Mouse (Mus musculus): ENCODE measurements around the gene Irak1bp1. TPM values are rescaled to one million over a fixed set of nuclear protein-coding genes. Genes with fewer than 3 reads are reported as not detected.
A peak's percentile ranks its signal among the peaks of the same experiment; 100 is the strongest.

Irak1bp1 gene
- polyA plus RNA-seq, 2 experiments = 0.65 to 0.91 TPM

DNA sequence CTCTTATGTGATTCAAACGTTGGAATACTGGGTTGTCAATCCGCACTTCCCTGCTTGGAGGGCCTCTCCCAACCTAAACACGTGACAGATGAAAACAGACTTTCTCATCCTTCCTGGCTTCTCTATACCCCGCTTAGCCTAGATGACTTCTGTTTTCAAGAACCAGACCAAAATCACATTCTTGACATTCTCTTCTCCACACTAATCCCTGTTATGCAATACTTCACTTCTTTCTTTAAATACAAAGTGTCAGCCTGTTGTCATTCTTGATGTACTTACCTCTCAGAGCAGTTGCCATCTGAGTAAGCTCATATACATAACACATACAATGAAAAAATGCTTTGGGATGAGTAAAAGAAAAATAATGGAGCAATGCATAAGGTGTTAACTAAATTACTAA is 2.6 kb downstream of the Irak1bp1 start:
- Histone ChIP-seq H3K36me3 (replicated peaks; ENCODE audit: control insufficient read depth, insufficient read depth, low read depth) (no peaks in the 10 kb centered on the region), H3K27me3 (ENCODE audit: control insufficient read depth, insufficient read depth, low read length) (no peaks in the 10 kb centered on the region), H3K9ac (replicated peaks) (no peak overlapping the region), H3K27ac (no peak overlapping the region), H3K9me3 (ENCODE audit: control insufficient read depth, low read length) (no peaks in the 10 kb centered on the region), H3K4me3 (ENCODE audit: insufficient read depth in 1 of 2, low read depth in 2 of 2, low read length in 2 of 2) (no peak overlapping the region), H3K4me2 (ENCODE audit: low read depth) (no peak overlapping the region), H3K4me1 (replicated peaks; ENCODE audit: control insufficient read depth in 2 of 2, insufficient read depth in 2 of 2, low read length in 1 of 2) (0 out of 4 replicates have a peak, but pooled peaks cover 0 to 2% of the 10 kb centered on the region in 2 experiments)
- WGBS (ENCODE audit: insufficient replicate concordance) = 57% methylated on average over 4 of the region's 4 CpGs
- ATAC-seq (ENCODE audit: insufficient read depth) = no peak
- TF ChIP-seq CTCF (IDR thresholded peaks at IDR 0.05; ENCODE audit: low read depth) = no peak
- TF ChIP-seq EP300 (IDR thresholded peaks at IDR 0.05; ENCODE audit: low read depth) = no peak
- no peak for DNase-seq (ENCODE audit: low read depth in 3 of 3, low spot score in 3 of 3)

DNA sequence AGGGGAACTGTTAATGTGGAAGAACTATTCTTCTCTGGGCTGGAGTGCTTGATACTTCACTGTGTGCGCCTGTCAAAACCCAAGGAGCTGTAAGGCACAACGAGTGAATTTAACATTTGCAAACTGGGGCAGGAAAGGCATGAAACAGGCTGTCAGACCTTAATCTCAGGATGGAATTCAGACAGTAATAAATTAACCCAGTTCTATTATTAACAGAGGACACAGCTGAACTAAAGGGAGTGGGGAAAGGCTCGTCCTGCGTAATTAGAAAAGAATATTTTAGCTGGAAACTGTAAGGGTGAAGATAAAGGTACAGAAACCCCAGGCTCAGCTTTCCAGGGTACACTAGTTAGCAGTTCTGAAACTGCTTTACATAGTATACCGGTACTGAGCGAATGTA is 6.6 kb downstream of the Irak1bp1 start:
- H3K4me2 ChIP-seq (ENCODE audit: low read depth) = no peak overlapping the region
- DNase-seq (ENCODE audit: low read depth in 3 of 3, low spot score in 3 of 3) = no peak
- H3K9me3 ChIP-seq (ENCODE audit: control insufficient read depth, low read length) = no peaks in the 10 kb centered on the region
- no peak overlapping the region for H3K4me3 ChIP-seq (ENCODE audit: insufficient read depth in 1 of 2, low read depth in 2 of 2, low read length in 2 of 2)
- 60% methylated on average over 6 of the region's 6 CpGs for WGBS (ENCODE audit: insufficient replicate concordance)
- no peaks in the 10 kb centered on the region for H3K36me3 ChIP-seq (replicated peaks; ENCODE audit: control insufficient read depth, insufficient read depth, low read depth)
- ATAC-seq (ENCODE audit: insufficient read depth) = no peak
- no peak for TF ChIP-seq EP300 (IDR thresholded peaks at IDR 0.05; ENCODE audit: low read depth)
- no peak for TF ChIP-seq CTCF (IDR thresholded peaks at IDR 0.05; ENCODE audit: low read depth)
- H3K27me3 ChIP-seq (ENCODE audit: control insufficient read depth, insufficient read depth, low read length) = no peaks in the 10 kb centered on the region
- no peaks in the 10 kb centered on the region for H3K4me1 ChIP-seq (replicated peaks; ENCODE audit: control insufficient read depth in 2 of 2, insufficient read depth in 2 of 2, low read length in 1 of 2)
- H3K9ac ChIP-seq (replicated peaks) = no peak overlapping the region
- no peak overlapping the region for H3K27ac ChIP-seq

DNA sequence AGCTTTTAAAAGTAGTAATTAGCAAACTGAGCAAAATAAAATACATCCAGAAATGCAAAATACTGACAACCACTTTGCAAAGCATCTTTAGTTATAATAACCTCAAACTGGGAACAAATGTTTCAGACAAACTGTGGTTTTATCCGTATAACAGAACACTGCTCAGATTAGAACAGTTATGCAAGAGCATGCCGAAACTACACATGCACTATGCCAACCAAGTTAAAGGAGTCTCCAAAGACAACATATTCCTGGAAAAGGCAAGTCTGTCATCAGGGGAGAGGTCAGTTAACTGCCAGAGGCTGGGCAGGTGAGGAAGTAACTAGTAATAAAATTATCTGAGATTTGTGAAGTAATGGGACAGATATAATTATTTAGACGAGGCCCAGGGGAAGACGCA is 13.3 kb downstream of the Irak1bp1 start:
- H3K36me3 ChIP-seq (replicated peaks; ENCODE audit: control insufficient read depth, insufficient read depth, low read depth) = no peaks in the 10 kb centered on the region
- no peak overlapping the region for H3K9ac ChIP-seq (replicated peaks)
- H3K4me1 ChIP-seq (replicated peaks; ENCODE audit: control insufficient read depth in 2 of 2, insufficient read depth in 2 of 2, low read length in 1 of 2) = no peaks in the 10 kb centered on the region
- WGBS (ENCODE audit: insufficient replicate concordance) = 67% methylated on average over 4 of the region's 4 CpGs
- no peak overlapping the region for H3K27ac ChIP-seq
- H3K4me3 ChIP-seq (ENCODE audit: insufficient read depth in 1 of 2, low read depth in 2 of 2, low read length in 2 of 2) = no peak overlapping the region
- ATAC-seq (ENCODE audit: insufficient read depth) (no peak), DNase-seq (ENCODE audit: low read depth in 3 of 3, low spot score in 3 of 3) (no peak)
- TF ChIP-seq CTCF (IDR thresholded peaks at IDR 0.05; ENCODE audit: low read depth) = no peak
- TF ChIP-seq EP300 (IDR thresholded peaks at IDR 0.05; ENCODE audit: low read depth) = no peak
- no peaks in the 10 kb centered on the region for H3K27me3 ChIP-seq (ENCODE audit: control insufficient read depth, insufficient read depth, low read length)
- H3K4me2 ChIP-seq (ENCODE audit: low read depth) = no peak overlapping the region
- H3K9me3 ChIP-seq (ENCODE audit: control insufficient read depth, low read length) = no peaks in the 10 kb centered on the region

DNA sequence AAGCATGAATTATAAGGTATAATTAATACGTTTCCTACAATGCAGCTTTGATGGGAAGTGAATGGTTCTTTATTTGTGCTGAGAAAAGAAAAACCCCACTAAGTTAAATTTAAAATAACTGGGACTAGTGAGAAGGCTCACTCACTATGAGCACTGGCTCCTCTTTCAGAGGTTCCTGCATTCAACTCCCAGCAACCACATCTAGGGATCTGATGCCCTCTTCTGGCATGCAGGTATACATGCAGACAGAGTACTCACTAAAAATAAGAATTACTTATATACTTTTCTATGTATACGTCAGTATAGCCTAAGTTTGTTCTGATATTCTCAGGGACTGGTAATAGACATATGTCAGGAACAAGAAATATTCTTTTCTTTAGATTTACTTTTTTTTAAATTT is 24.7 kb downstream of the Irak1bp1 start:
- ATAC-seq (ENCODE audit: insufficient read depth) (no peak), DNase-seq (ENCODE audit: low read depth in 3 of 3, low spot score in 3 of 3) (no peak)
- H3K9me3 ChIP-seq (ENCODE audit: control insufficient read depth, low read length) = no peaks in the 10 kb centered on the region
- no peaks in the 10 kb centered on the region for H3K36me3 ChIP-seq (replicated peaks; ENCODE audit: control insufficient read depth, insufficient read depth, low read depth)
- H3K9ac ChIP-seq (replicated peaks) = no peak overlapping the region
- H3K27me3 ChIP-seq (ENCODE audit: control insufficient read depth, insufficient read depth, low read length) = no peaks in the 10 kb centered on the region
- H3K27ac ChIP-seq = no peak overlapping the region
- 42% methylated on average over 2 of the region's 2 CpGs for WGBS (ENCODE audit: insufficient replicate concordance)
- no peak overlapping the region for H3K4me3 ChIP-seq (ENCODE audit: insufficient read depth in 1 of 2, low read depth in 2 of 2, low read length in 2 of 2)
- peak; percentile 34; the same call in 1 of the 2 replicates for TF ChIP-seq CTCF (IDR thresholded peaks at IDR 0.05; ENCODE audit: low read depth)
- TF ChIP-seq EP300 (IDR thresholded peaks at IDR 0.05; ENCODE audit: low read depth) = no peak
- H3K4me2 ChIP-seq (ENCODE audit: low read depth) = no peak overlapping the region
- H3K4me1 ChIP-seq (replicated peaks; ENCODE audit: control insufficient read depth in 2 of 2, insufficient read depth in 2 of 2, low read length in 1 of 2) = no peaks in the 10 kb centered on the region

DNA sequence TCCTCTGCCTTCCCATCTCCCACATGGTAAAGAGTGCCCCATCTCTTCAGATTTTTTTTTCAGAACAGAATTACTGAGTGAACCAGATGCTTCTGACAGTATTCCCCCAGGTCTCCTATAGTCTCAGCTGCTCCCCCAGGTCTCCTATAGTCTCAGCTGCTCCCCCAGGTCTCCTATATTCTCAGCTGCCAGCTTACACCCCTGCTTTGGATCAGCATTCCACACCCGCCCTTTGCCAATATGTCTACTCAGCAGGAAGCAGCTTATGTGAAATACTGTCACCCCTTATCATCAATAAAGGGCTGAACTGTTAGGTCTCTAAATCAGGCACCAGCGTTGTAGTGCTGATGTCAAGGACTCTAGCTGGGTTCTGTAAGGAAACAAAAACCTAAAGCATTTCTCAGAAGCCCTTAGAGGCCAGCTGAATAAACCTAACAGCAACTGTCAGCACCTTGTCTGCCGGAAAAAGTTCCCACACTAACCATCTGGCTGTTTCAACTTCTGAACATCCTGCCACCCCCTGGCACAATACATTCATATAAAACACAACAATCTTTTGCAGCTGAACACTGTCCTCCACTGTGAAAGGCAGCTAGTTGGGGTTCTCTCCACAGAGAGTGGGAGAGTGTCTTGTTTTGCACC is 25.8 kb downstream of the Irak1bp1 start:
- TF ChIP-seq CTCF (IDR thresholded peaks at IDR 0.05; ENCODE audit: low read depth) (no peak), EP300 (IDR thresholded peaks at IDR 0.05; ENCODE audit: low read depth) (no peak)
- Histone ChIP-seq H3K9me3 (ENCODE audit: control insufficient read depth, low read length) (no peaks in the 10 kb centered on the region), H3K36me3 (replicated peaks; ENCODE audit: control insufficient read depth, insufficient read depth, low read depth) (no peaks in the 10 kb centered on the region), H3K4me1 (replicated peaks; ENCODE audit: control insufficient read depth in 2 of 2, insufficient read depth in 2 of 2, low read length in 1 of 2) (no peaks in the 10 kb centered on the region), H3K27me3 (ENCODE audit: control insufficient read depth, insufficient read depth, low read length) (no peaks in the 10 kb centered on the region), H3K9ac (replicated peaks) (no peak overlapping the region), H3K4me2 (ENCODE audit: low read depth) (no peak overlapping the region), H3K27ac (no peak overlapping the region), H3K4me3 (ENCODE audit: insufficient read depth in 1 of 2, low read depth in 2 of 2, low read length in 2 of 2) (no peak overlapping the region)
- DNase-seq (ENCODE audit: low read depth in 3 of 3, low spot score in 3 of 3) (no peak), ATAC-seq (ENCODE audit: insufficient read depth) (no peak)
- 31% methylated on average over 3 of the region's 3 CpGs for WGBS (ENCODE audit: insufficient replicate concordance)

Data from liver, embryonic 14.5 days (tissue).